Mouse (Mus musculus) midbrain, postnatal 0 days (tissue): Measurements from ENCODE around the gene Opn1sw. TPM values are rescaled to one million over a fixed set of nuclear protein-coding genes. Genes with fewer than 3 reads are reported as not detected.

Experiments
- ATAC-seq: fragments of 200-750 bp; cut with Nextera tagmentation; 2 replicates; pipeline ENCODE4 v1.8.0; 2017; ENCODE audit warnings: moderate number of reproducible peaks, mild to moderate bottlenecking, moderate TSS enrichment, moderate library complexity; ENCODE audit not compliant: low FRiP score
- DNase-seq: peaks from one replicate; pipeline ENCODE4 v3.0.0-alpha.2; 2015; ENCODE audit warnings: low spot score
- H3K27ac ChIP-seq: fragments of 300-500 bp; sonication (generic); 2 replicates; pipeline ENCODE4 v1.5.1; 2014; ENCODE audit warnings: low read depth, mild to moderate bottlenecking, low read length, mixed read lengths
- H3K27me3 ChIP-seq: fragments of 300-500 bp; sonication (generic); 2 replicates; pipeline ENCODE4 v1.6.1; 2014; ENCODE audit warnings: low read length, control low read depth, mixed read lengths; ENCODE audit not compliant: insufficient read depth
- H3K36me3 ChIP-seq: fragments of 300-500 bp; sonication (generic); 2 replicates; pipeline ENCODE4 v1.6.1; 2014; ENCODE audit warnings: low read length, control low read depth, mixed read lengths; ENCODE audit not compliant: insufficient read depth
- H3K4me1 ChIP-seq: fragments of 300-500 bp; sonication (generic); 2 replicates; pipeline ENCODE4 v1.6.1; 2014; ENCODE audit warnings: mild to moderate bottlenecking, control low read depth, antibody characterized with exemption, low read length, mixed read lengths; ENCODE audit not compliant: insufficient read depth
- H3K4me2 ChIP-seq: fragments of 300-500 bp; sonication (generic); 2 replicates; pipeline ENCODE4 v1.6.1; 2014; ENCODE audit warnings: low read depth, mild to moderate bottlenecking, low read length, mixed read lengths; ENCODE audit not compliant: poor library complexity, severe bottlenecking
- H3K4me3 ChIP-seq: fragments of 300-500 bp; sonication (generic); 2 replicates; pipeline ENCODE4 v1.5.1; 2014; ENCODE audit warnings: low read depth, mild to moderate bottlenecking, low read length, moderate library complexity
- H3K9ac ChIP-seq: fragments of 300-500 bp; sonication (generic); replicated peaks from 2 replicates; pipeline ENCODE4 v1.6.1; 2014; ENCODE audit warnings: mild to moderate bottlenecking, low read length, moderate library complexity, mixed read lengths; ENCODE audit not compliant: poor library complexity, severe bottlenecking
- H3K9me3 ChIP-seq: fragments of 300-500 bp; sonication (generic); 2 replicates; pipeline ENCODE4 v1.6.1; 2016; ENCODE audit warnings: low read length, control low read depth
- CTCF ChIP-seq: IDR thresholded peaks from 2 replicates; pipeline ENCODE4 v1.5.1; 2016; ENCODE audit warnings: antibody characterized with exemption, mild to moderate bottlenecking
- WGBS: fragments of 180-500 bp; shearing (Covaris S2); extraction: QIAGEN DNeasy Blood & Tissue Kit; methylation state at CpG from one replicate; pipeline ENCODE4 v1.1.7; 2014; 5-methylcytosine and 5-hydroxymethylcytosine counted together
- polyA plus RNA-seq: library from polyadenylated mRNA; unstranded; fragments of >200 nt; fragmentation: Nextera tagmentation; extraction: Ambion mirVana; gene quantifications from 2 replicates; pipeline ENCODE4 v1.2.1, GENCODE M21; 2015
- total RNA-seq: library from RNA; depleted of rRNA; stranded (reverse); fragments of >200 nt; gene quantifications from 2 replicates; pipeline ENCODE4 v1.2.3, GENCODE M21; 2014

Opn1sw gene
- total and polyA plus RNA-seq, 2 experiments from 2014 or later: 0.11 to 0.56 TPM

DNA sequence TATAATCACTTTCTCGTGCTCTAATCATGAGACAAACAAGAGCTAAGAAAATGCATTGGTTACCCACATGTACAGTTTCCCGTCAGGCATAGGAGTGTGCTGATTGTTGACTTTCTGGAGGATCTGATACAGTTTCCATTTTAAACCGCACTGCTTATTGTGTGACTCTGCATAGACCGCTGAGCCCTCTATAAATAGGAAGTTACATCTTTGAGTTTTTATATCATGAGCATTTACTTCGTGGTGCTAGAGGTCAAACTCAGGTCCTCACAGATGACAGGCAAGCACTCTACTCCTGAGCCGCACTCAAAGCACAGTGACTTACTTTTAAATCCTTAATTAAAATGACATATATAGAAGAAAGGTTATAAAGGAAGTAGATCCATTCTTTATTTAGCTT lies 28.1 kb downstream of the Opn1sw start:
- 90% methylated on average over 6 of the region's 6 CpGs for WGBS
- Histone ChIP-seq H3K36me3 (peaks cover 11% of the 10 kb centered on the region; the same call in 1 of the 2 replicates), H3K27me3 (no peaks in the 10 kb centered on the region), H3K27ac (no peak overlapping the region), H3K9me3 (no peaks in the 10 kb centered on the region), H3K4me2 (no peak overlapping the region), H3K4me1 (0 out of 2 replicates have a peak, but pooled peaks cover 2% of the 10 kb centered on the region), H3K9ac (no peak overlapping the region), H3K4me3 (no peak overlapping the region)
- no peak for ATAC-seq
- no peak for DNase-seq
- TF ChIP-seq CTCF: no peak

DNA sequence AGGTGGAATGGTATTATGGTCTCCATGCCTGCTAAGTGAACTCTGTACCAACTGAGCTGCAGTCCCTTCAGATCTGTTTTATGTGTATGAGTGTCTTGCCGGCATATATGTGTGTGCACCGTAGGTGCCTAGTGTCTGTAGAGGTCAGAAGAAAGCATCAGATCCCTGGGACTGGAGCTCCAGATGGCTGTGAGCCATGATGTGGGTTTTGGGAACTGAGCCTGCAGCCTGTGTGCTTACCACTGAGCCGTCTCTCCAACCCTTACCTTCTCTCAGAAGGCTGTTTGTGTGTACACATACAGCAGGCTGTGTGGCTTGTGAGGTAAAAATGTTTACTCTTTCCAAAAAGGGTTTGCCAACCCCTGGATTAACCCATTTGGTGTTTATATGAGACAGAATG lies 28.9 kb downstream of the Opn1sw start:
- H3K9me3 ChIP-seq: no peaks in the 10 kb centered on the region
- 0 out of 2 replicates have a peak, but pooled peaks cover 2% of the 10 kb centered on the region for H3K4me1 ChIP-seq
- DNase-seq (no peak), ATAC-seq (no peak)
- H3K4me3 ChIP-seq: no peak overlapping the region
- no peak for TF ChIP-seq CTCF
- no peak overlapping the region for H3K9ac ChIP-seq
- peaks cover 11% of the 10 kb centered on the region; the same call in 1 of the 2 replicates for H3K36me3 ChIP-seq
- no peak overlapping the region for H3K4me2 ChIP-seq
- H3K27me3 ChIP-seq: no peaks in the 10 kb centered on the region
- WGBS: 95% methylated on average over 3 of the region's 3 CpGs
- H3K27ac ChIP-seq: no peak overlapping the region

DNA sequence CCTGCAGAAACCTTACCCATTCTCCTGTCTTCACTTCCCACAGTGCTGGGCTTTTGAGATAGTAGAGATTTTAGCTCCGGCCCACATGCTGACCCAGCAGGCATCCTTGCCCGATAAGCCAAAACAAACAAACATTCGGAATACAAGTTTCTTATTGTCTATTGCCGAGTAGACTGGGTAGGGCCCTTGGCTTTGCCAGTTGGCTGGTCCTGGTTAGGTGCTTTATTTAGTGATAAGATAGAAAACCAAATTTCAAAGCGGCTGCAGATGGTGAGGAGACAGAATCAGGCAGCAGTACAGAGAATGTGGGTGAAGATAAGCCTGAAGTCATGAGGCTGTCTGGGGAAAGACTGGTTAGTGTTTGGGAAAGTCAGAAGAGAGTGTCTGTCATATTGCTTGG lies 35.5 kb downstream of the Opn1sw start:
- ATAC-seq (no peak), DNase-seq (no peak)
- no peak overlapping the region for H3K9ac ChIP-seq
- TF ChIP-seq CTCF: no peak
- no peak overlapping the region for H3K4me3 ChIP-seq
- H3K36me3 ChIP-seq: peaks cover 5% of the 10 kb centered on the region; the same call in 1 of the 2 replicates
- no peak overlapping the region for H3K27ac ChIP-seq
- no peaks in the 10 kb centered on the region for H3K9me3 ChIP-seq
- no peaks in the 10 kb centered on the region; the same call in 1 of the 2 replicates for H3K4me1 ChIP-seq
- H3K4me2 ChIP-seq: no peak overlapping the region
- no peaks in the 10 kb centered on the region for H3K27me3 ChIP-seq
- WGBS: 51% methylated on average over 5 of the region's 5 CpGs

DNA sequence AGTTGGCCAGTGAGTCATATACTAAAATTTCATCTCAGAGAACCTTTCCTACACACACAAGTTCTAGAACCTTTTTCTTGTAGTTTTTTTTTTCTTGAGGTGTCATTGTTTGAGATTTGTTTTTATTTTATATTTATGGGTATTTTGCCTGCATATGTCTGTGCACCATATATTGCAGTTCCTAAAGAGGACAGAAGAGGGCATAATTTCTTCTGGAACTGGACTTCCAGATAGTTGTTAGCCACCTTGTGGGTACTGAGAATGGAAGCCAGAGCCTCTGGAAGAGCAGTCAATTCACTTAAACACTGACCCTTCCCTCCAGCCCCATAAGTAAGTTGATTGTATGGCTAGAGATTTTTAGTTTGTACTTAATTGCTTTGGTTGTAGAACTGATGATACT lies 36.7 kb downstream of the Opn1sw start:
- DNase-seq: no peak
- no peak for ATAC-seq

DNA sequence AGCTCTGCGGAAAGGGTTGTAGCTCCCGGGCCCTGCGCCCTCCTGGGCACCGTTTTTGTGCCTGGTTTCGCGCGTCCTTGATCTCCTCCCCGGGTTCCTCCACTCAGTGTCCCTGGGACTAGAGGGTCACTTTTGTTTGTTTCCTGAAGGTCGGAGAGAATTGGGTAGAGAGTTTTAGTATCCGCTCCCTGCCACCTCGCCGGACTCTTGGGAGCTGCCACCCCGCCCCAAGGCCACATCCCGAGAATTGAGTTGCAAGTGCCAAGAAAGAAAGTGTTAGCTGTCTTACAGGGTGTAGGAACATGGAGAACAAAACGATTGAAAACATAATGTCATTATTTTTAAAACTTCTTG lies 39.9 kb downstream of the Opn1sw start:
- Histone ChIP-seq H3K27ac (peak overlapping the region; percentile 68), H3K4me2 (peak overlapping the region; percentile 79), H3K4me3 (peak overlapping the region; percentile 84), H3K9ac (peak overlapping the region; percentile 82), H3K27me3 (no peaks in the 10 kb centered on the region), H3K9me3 (no peaks in the 10 kb centered on the region), H3K4me1 (no peaks in the 10 kb centered on the region; the same call in 1 of the 2 replicates), H3K36me3 (no peaks in the 10 kb centered on the region)
- no peak for TF ChIP-seq CTCF
- ATAC-seq (no peak; the same call in 1 of the 2 replicates), DNase-seq (no peak)
- WGBS: under 1% methylated on average over 15 of the region's 15 CpGs

More for the DNA sequence above, 36.7 kb downstream of the Opn1sw start:
- Histone ChIP-seq H3K9me3 (no peaks in the 10 kb centered on the region), H3K9ac (no peak overlapping the region), H3K27me3 (no peaks in the 10 kb centered on the region), H3K27ac (no peak overlapping the region), H3K4me1 (no peaks in the 10 kb centered on the region; the same call in 1 of the 2 replicates), H3K4me2 (no peak overlapping the region), H3K36me3 (no peaks in the 10 kb centered on the region), H3K4me3 (no peak overlapping the region)
- TF ChIP-seq CTCF: peak; percentile 49

DNA sequence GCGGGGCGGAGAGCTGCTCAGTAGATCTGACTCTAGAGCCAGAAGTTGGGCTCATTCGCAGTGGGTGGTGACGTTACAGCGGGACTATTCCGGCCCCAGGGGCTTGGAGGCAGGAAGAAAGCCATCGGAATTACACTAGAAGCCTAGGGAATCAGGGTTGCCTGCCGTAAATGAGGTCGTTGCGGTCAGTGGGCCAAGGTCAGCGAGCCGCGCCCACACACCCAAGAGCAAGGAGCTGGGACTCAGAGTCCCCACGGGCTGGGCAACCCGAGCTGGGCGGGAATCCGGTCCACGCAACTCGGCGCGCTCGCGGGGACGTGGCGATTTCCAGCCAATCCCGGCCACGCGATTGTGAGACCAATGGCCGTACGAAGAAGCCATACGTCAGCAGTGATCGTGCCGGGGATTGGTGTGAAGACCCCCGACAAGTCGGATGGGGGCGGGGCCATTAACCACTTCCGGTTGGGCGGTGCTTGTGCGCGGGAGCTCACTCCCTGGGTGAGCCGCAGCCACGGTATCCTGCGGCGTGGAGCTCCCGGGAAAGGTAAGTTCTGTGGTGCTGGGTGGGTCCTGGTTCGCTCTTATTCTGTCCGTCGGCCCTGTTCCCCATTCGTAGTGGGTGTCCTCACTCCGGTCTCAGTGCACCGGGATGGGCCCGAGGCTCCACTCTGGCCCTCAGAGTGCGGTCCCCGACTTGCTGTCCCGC lies 40.5 kb downstream of the Opn1sw start, which contains the start of gene Calu:
Calu (plus strand) TSS at position 405 of the 706 bp plus-strand sequence.
- TF ChIP-seq CTCF: no peak
- ATAC-seq (peak; percentile 100), DNase-seq (peak; percentile 100)
- Histone ChIP-seq H3K4me2 (peak within 1 kb of the TSS; percentile 79), H3K4me1 (no peaks in the 10 kb centered on the region; the same call in 1 of the 2 replicates), H3K9me3 (no peaks in the 10 kb centered on the region), H3K36me3 (no peaks in the 10 kb centered on the region), H3K27me3 (no peaks in the 10 kb centered on the region), H3K27ac (peak within 1 kb of the TSS; percentile 85), H3K4me3 (peak within 1 kb of the TSS; percentile 84), H3K9ac (peak within 1 kb of the TSS; percentile 82)
- under 1% methylated on average over 55 of the region's 55 CpGs for WGBS
